Mouse (Mus musculus): ENCODE data around the gene Itgam.

DNA sequence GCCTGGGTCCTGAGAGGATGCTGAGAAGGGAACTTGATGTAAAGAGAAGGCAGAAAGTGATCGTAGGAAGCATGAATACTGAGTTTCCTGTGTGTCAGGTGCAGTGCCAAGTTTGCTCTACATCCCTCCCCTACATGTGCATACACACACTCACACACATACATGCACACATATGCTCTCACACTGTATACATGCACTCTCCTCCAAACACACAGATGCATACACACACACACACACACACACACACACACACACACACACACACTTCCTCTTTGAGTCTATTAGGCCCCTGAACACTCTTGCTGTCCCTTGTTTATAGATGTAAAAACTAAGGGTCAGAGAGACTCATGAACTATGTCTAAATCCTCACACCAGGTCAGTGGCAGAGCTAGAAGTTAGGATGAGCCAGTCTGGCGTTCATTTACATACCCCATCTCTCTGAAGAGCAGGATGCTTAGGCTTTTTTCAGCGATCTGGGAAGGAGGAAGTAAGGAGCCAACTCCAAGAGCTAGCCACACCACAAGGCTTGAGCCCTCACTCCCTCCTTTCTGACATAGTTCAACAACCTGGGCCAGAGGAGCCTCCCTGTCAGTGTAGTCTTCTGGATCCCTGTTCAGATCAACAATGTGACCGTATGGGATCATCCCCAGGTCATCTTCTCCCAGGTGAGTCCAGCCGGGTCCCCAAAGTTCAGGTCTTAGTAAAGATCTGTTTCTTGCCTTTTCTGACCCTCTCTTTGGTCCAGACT lies 52.9 kb downstream of the Itgam start:
- TF ChIP-seq CTCF (IDR thresholded peaks at IDR 0.05; ENCODE audit: borderline replicate concordance, extremely low read depth, insufficient read depth, insufficient read length) (no peak), POLR2A (IDR thresholded peaks at IDR 0.05; ENCODE audit: borderline replicate concordance, extremely low read depth, insufficient read depth, insufficient read length, poor library complexity, severe bottlenecking) (no peak)

Measured in brain, embryonic 14.5 days (tissue).